Mouse (Mus musculus) liver, postnatal 0 days (tissue): ENCODE data around the gene Fam160a1. TPM values are rescaled to one million over a fixed set of nuclear protein-coding genes. Genes with fewer than 3 reads are reported as not detected.

Source experiments
- ATAC-seq: fragments of 200-750 bp; cut with Nextera tagmentation; 2 replicates; pipeline ENCODE4 v1.8.0; 2017; ENCODE audit warnings: mild to moderate bottlenecking, moderate library complexity
- DNase-seq: peaks from one replicate; pipeline ENCODE4 v3.0.0-alpha.2; 2016
- H3K27ac ChIP-seq: fragments of 300-500 bp; sonication (generic); 2 replicates; pipeline ENCODE4 v1.5.1; 2014; ENCODE audit warnings: antibody characterized with exemption, moderate library complexity, mild to moderate bottlenecking, low read depth
- H3K27me3 ChIP-seq: fragments of 300-500 bp; sonication (generic); 2 replicates; pipeline ENCODE4 v1.6.1; 2014; ENCODE audit warnings: low read length, control low read depth, mixed read lengths; ENCODE audit not compliant: insufficient read depth
- H3K36me3 ChIP-seq: fragments of 300-500 bp; sonication (generic); replicated peaks from 2 replicates; pipeline ENCODE4 v1.6.1; 2014; ENCODE audit warnings: mild to moderate bottlenecking, control low read depth, low read length, moderate library complexity, mixed read lengths; ENCODE audit not compliant: insufficient read depth
- H3K4me1 ChIP-seq: fragments of 300-500 bp; sonication (generic); 2 replicates; pipeline ENCODE4 v1.6.1; 2014; ENCODE audit warnings: antibody characterized with exemption, mild to moderate bottlenecking, control low read depth; ENCODE audit not compliant: insufficient read depth
- H3K4me2 ChIP-seq: fragments of 300-500 bp; sonication (generic); 2 replicates; pipeline ENCODE4 v1.6.1; 2014; ENCODE audit warnings: low read depth, mild to moderate bottlenecking, low read length, moderate library complexity, mixed read lengths
- H3K4me3 ChIP-seq: fragments of 300-500 bp; sonication (generic); 2 replicates; pipeline ENCODE4 v1.5.1; 2014; ENCODE audit warnings: low read depth, low read length
- H3K9ac ChIP-seq: fragments of 300-500 bp; sonication (generic); replicated peaks from 2 replicates; pipeline ENCODE4 v1.6.1; 2014; ENCODE audit warnings: mild to moderate bottlenecking, moderate library complexity
- H3K9me3 ChIP-seq: fragments of 300-500 bp; sonication (generic); 2 replicates; pipeline ENCODE4 v1.6.1; 2016; ENCODE audit warnings: mild to moderate bottlenecking, control low read depth, low read length, mixed read lengths
- CTCF ChIP-seq: sonication (generic); IDR thresholded peaks from 2 replicates; pipeline ENCODE4 v1.5.1; 2016; ENCODE audit warnings: antibody characterized with exemption, low read depth
- EP300 ChIP-seq: IDR thresholded peaks from 2 replicates; pipeline ENCODE4 v1.6.1; 2016; ENCODE audit warnings: antibody characterized with exemption, low read depth, mild to moderate bottlenecking
- WGBS: fragments of 180-500 bp; shearing (Covaris S2); extraction: QIAGEN DNeasy Blood & Tissue Kit; methylation state at CpG from one replicate; pipeline ENCODE4 v1.1.7; 2014; ENCODE audit not compliant: insufficient replicate concordance; 5-methylcytosine and 5-hydroxymethylcytosine counted together
- polyA plus RNA-seq: library from polyadenylated mRNA; unstranded; fragments of >200 nt; fragmentation: Nextera tagmentation; extraction: Ambion mirVana; gene quantifications from 2 replicates; pipeline ENCODE4 v1.2.1, GENCODE M21; 2015

Gene Fam160a1
- polyA plus RNA-seq, 1 experiment from 2014 or later = 0.31 TPM

DNA sequence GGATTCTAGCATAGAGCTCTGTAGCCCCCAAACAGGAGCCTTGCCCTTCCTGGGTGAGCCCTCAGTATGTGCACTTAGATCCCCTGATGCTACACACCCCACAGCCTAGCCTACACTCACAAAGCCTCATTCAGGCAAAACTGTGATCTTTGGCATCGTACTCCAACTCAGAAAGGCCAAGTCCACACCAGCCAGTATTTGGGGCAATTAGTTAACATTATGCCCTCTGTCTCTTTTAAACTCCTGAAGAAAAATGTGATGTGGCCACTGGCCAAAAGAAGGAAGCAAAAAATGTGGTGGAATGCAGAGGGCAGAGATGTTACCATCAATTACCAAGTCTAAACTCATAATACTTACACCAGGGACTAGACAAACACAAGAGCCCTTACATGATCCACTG, 14.7 kb upstream of the Fam160a1 start:
- WGBS = 74% methylated on average over 1 of the region's 1 CpGs
- Histone ChIP-seq H3K27me3 (no peaks in the 10 kb centered on the region), H3K36me3 (no peaks in the 10 kb centered on the region), H3K4me3 (no peak overlapping the region), H3K9me3 (no peaks in the 10 kb centered on the region), H3K4me2 (no peak overlapping the region), H3K9ac (no peak overlapping the region), H3K4me1 (no peaks in the 10 kb centered on the region), H3K27ac (no peak overlapping the region)
- DNase-seq = no peak
- ATAC-seq = no peak
- TF ChIP-seq EP300 (no peak), CTCF (no peak)

GRCm38 (mm10) chr3:85829047-85829446, 12.0 kb upstream of the Fam160a1 start:
- H3K27ac ChIP-seq = no peak overlapping the region
- no peaks in the 10 kb centered on the region for H3K27me3 ChIP-seq
- ATAC-seq = no peak
- no peak overlapping the region for H3K9ac ChIP-seq
- H3K9me3 ChIP-seq = no peaks in the 10 kb centered on the region
- no peak for DNase-seq
- H3K4me3 ChIP-seq = no peak overlapping the region
- H3K4me2 ChIP-seq = no peak overlapping the region
- H3K4me1 ChIP-seq = no peaks in the 10 kb centered on the region
- no peaks in the 10 kb centered on the region for H3K36me3 ChIP-seq
- no peak for TF ChIP-seq EP300
- TF ChIP-seq CTCF = no peak
- 61% methylated on average over 4 of the region's 4 CpGs for WGBS

GRCm38 (mm10) chr3:85827815-85828214, 10.7 kb upstream of the Fam160a1 start:
- no peak overlapping the region for H3K4me3 ChIP-seq
- H3K36me3 ChIP-seq = no peaks in the 10 kb centered on the region
- DNase-seq (no peak), ATAC-seq (no peak)
- H3K9ac ChIP-seq = no peak overlapping the region
- no peak overlapping the region for H3K27ac ChIP-seq
- TF ChIP-seq EP300 (no peak), CTCF (no peak)
- no peaks in the 10 kb centered on the region for H3K4me1 ChIP-seq
- 79% methylated on average over 6 of the region's 6 CpGs for WGBS
- H3K27me3 ChIP-seq = no peaks in the 10 kb centered on the region
- H3K4me2 ChIP-seq = no peak overlapping the region
- no peaks in the 10 kb centered on the region for H3K9me3 ChIP-seq

- no peak for TF ChIP-seq CTCF
- no peak for TF ChIP-seq EP300
- ATAC-seq (no peak), DNase-seq (no peak)
- WGBS = 64% methylated on average over 4 of the region's 4 CpGs
- H3K9me3 ChIP-seq = no peaks in the 10 kb centered on the region
- H3K4me3 ChIP-seq = no peak overlapping the region
- H3K36me3 ChIP-seq = no peaks in the 10 kb centered on the region
- no peak overlapping the region for H3K9ac ChIP-seq
- H3K4me2 ChIP-seq = no peak overlapping the region
- no peaks in the 10 kb centered on the region for H3K27me3 ChIP-seq
- no peaks in the 10 kb centered on the region for H3K4me1 ChIP-seq
- no peak overlapping the region for H3K27ac ChIP-seq
Observed at GRCm38 (mm10) chr3:85827283-85827682, 10.2 kb upstream of the Fam160a1 start.

- 0 out of 2 replicates have a peak, but pooled peaks cover 2% of the 10 kb centered on the region for H3K4me1 ChIP-seq
- H3K27me3 ChIP-seq = no peaks in the 10 kb centered on the region
- H3K9me3 ChIP-seq = no peaks in the 10 kb centered on the region
- TF ChIP-seq EP300 (no peak), CTCF (no peak)
- no peaks in the 10 kb centered on the region for H3K36me3 ChIP-seq
- ATAC-seq (no peak), DNase-seq (no peak)
- H3K4me2 ChIP-seq = no peak overlapping the region
- H3K27ac ChIP-seq = no peak overlapping the region
- WGBS = 80% methylated on average over 15 of the region's 15 CpGs
- H3K9ac ChIP-seq = no peak overlapping the region
- no peak overlapping the region for H3K4me3 ChIP-seq
Observed at GRCm38 (mm10) chr3:85820839-85821548, 3.9 kb upstream of the Fam160a1 start.

DNA sequence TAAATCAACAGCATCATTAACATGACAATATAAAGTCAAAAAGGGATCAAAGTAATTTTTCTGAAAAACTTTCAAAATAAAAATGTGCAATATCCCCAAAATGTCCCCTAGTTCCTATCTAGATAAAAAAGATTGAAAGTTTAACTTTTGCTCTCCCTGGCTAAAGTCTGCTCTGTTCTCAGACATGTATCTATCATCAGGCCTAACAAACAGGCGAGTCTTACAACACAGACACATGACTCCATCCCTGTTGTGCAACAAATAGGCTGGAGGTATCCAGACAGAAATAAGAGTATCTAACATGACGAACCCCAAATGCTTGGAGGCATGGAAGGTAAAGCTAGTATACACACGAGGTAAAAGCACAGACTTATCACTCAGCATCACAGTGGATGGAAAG, 2.2 kb upstream of the Fam160a1 start:
- H3K27ac ChIP-seq = no peak overlapping the region
- H3K27me3 ChIP-seq = no peaks in the 10 kb centered on the region
- WGBS = 46% methylated on average over 3 of the region's 3 CpGs
- H3K4me1 ChIP-seq = 0 out of 2 replicates have a peak, but pooled peaks cover 2% of the 10 kb centered on the region
- DNase-seq = no peak
- H3K9me3 ChIP-seq = no peaks in the 10 kb centered on the region
- no peak overlapping the region for H3K9ac ChIP-seq
- TF ChIP-seq EP300 (no peak), CTCF (no peak)
- H3K36me3 ChIP-seq = no peaks in the 10 kb centered on the region
- ATAC-seq = peak; percentile 74
- no peak overlapping the region for H3K4me2 ChIP-seq
- no peak overlapping the region for H3K4me3 ChIP-seq
